Mouse (Mus musculus) midbrain, embryonic 10.5 days (tissue): ENCODE results near the gene Myl12a. TPM values are rescaled to one million over a fixed set of nuclear protein-coding genes. Genes with fewer than 3 reads are reported as not detected.
A peak's percentile ranks its signal among the peaks of the same experiment; 100 is the strongest.

Experiments used
- DNase-seq: peaks from one replicate; pipeline ENCODE4 v3.0.0-alpha.2; 2017; ENCODE audit warnings: low spot score
- H3K27ac ChIP-seq: fragments of 300-500 bp; sonication (generic); replicated peaks from 2 replicates; pipeline ENCODE4 v1.5.1; 2016; ENCODE audit warnings: mild to moderate bottlenecking
- H3K27me3 ChIP-seq: fragments of 300-500 bp; sonication (generic); 2 replicates; pipeline ENCODE4 v1.6.1; 2016; ENCODE audit warnings: low read depth, mild to moderate bottlenecking; ENCODE audit not compliant: poor library complexity, severe bottlenecking
- H3K36me3 ChIP-seq: fragments of 300-500 bp; sonication (generic); 2 replicates; pipeline ENCODE4 v1.6.1; 2016; ENCODE audit warnings: mild to moderate bottlenecking, moderate library complexity
- H3K4me1 ChIP-seq: fragments of 300-500 bp; sonication (generic); 2 replicates; pipeline ENCODE4 v1.6.1; 2016
- H3K4me3 ChIP-seq: fragments of 300-500 bp; sonication (generic); 2 replicates; pipeline ENCODE4 v1.5.1; 2016; ENCODE audit warnings: mild to moderate bottlenecking, moderate library complexity
- H3K9me3 ChIP-seq: fragments of 300-500 bp; sonication (generic); replicated peaks from 2 replicates; pipeline ENCODE4 v1.6.1; 2016; ENCODE audit warnings: mild to moderate bottlenecking
- WGBS: fragments of 180-500 bp; shearing (Covaris S2); methylation state at CpG from one replicate; pipeline ENCODE4 v1.1.7; 2016; 5-methylcytosine and 5-hydroxymethylcytosine counted together
- polyA plus RNA-seq: library from polyadenylated mRNA; unstranded; fragments of >200 nt; fragmentation: Nextera tagmentation; extraction: Ambion mirVana; gene quantifications from 2 replicates; pipeline ENCODE4 v1.2.1, GENCODE M21; 2016

The Myl12a gene
- polyA plus RNA-seq, 1 experiment from 2014 or later = 403 TPM

DNA sequence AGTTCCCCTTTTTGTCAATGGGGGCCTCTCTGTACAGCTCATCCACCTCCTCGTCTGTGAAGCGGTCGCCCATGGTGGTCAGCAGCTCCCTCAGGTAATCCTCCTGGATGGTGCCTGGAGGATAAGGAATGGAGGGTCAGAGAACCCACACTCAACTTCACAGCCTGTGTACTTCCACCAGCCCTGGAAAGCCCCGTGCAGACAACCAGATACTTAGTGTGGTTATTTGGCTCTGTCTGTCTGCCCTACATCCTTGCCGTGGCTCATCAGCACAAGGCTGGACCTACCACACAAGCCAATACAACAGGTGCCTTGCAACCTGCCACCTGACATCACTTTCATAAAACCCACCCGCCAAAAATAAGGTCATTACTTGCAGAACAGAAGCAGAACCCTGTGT, 8.0 kb downstream of the Myl12a start:
- H3K36me3 ChIP-seq = peaks cover 57% of the 10 kb centered on the region
- no peaks in the 10 kb centered on the region for H3K27me3 ChIP-seq
- H3K27ac ChIP-seq = no peak overlapping the region
- H3K4me1 ChIP-seq = peaks cover 21% of the 10 kb centered on the region
- WGBS = 92% methylated on average over 6 of the region's 6 CpGs
- H3K4me3 ChIP-seq = no peak overlapping the region
- DNase-seq = no peak
- no peaks in the 10 kb centered on the region for H3K9me3 ChIP-seq

DNA sequence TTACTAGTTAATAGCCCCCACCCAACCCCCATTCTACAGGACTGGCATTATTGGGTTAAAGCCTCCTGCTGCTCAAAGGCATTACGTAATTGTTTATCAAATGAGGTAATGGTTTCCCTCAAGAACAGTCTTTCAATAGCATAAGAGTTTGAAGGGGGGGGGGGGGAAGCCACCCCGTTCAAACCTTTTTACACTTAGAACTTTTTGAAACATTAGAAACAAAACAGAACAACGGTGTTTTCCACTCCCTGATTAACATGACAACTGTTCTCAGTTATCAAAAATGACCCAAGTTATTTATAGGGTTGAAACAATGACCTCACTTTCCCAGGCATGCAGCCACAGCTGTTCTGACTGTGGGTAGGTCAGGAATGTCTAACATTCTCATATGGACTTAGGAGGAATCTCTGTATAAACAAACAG, 9.3 kb downstream of the Myl12a start:
- Histone ChIP-seq H3K27ac (no peak overlapping the region), H3K27me3 (no peaks in the 10 kb centered on the region), H3K36me3 (peaks cover 59% of the 10 kb centered on the region), H3K9me3 (no peaks in the 10 kb centered on the region), H3K4me3 (no peak overlapping the region), H3K4me1 (peaks cover 32% of the 10 kb centered on the region)
- WGBS = 74% methylated on average over 3 of the region's 3 CpGs
- no peak for DNase-seq

DNA sequence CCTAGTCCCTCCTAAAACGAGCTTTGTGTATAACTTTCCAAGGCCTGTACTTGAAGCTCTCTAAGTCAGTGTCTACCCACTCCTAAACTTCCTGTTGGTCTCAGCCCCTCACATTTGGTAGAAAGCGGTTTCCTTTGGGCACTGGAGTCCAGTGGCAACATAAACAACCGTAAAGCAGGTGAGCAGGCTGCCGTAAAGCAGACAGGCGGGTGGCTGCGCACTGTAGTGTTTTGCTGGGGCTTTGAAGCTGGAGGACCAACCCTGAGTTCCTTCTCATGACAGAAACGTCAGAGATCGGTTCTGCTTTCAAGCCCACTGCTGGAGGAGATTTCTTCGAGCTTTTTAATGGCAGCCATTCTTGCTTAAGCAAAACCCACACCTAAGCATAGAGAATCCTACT, 10.0 kb downstream of the Myl12a start:
- Histone ChIP-seq H3K9me3 (no peaks in the 10 kb centered on the region), H3K27ac (no peak overlapping the region), H3K4me3 (no peak overlapping the region), H3K36me3 (peaks cover 66% of the 10 kb centered on the region), H3K4me1 (peaks cover 34% of the 10 kb centered on the region), H3K27me3 (no peaks in the 10 kb centered on the region)
- WGBS = 89% methylated on average over 9 of the region's 9 CpGs
- DNase-seq = no peak

DNA sequence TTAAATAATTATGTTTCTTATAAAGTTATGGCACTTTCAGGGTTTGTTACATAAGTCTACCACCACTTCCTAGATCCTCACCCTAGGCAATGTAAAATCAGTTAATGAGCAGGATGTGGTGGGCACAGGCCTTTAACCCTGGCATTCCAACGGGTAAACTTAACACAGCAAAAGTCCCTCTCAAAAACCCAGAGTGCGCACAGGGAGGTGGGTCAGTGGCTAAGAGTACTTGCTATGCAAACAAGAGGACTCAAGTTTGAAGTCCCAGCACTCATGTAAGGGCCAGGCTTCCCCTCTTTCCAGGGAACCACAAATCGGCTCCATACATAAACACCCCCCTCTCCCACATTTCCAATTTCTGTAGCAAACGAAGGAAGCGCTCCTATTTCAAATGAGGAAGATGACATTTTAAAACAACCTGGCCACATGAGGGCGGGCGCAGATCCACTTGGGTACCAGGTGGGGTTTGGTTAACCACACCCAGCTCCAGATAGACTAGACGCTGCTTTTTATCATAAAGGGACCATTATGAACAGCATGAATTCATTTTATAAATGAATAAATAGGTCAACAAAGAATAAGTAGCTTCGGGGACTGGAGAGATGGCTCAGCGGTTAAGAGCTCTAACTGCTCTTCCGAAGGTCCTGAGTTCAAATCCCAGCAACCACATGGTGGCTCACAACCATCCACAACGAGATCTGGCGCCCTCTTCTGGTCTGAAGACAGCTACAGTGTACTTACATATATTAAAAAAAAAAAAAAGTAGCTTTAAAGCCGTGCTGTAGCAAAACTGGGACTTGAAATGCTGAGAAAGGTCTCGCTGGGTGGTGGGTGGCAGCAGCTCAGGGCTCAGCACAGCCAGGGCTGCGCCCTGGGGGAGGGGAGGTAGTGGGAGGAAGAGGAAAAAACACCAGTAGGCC, 10.7 kb downstream of the Myl12a start:
- no peaks in the 10 kb centered on the region for H3K9me3 ChIP-seq
- no peaks in the 10 kb centered on the region for H3K27me3 ChIP-seq
- H3K4me3 ChIP-seq = no peak overlapping the region
- H3K27ac ChIP-seq = no peak overlapping the region
- H3K36me3 ChIP-seq = peaks cover 66% of the 10 kb centered on the region
- 85% methylated on average over 16 of the region's 16 CpGs for WGBS
- peaks cover 34% of the 10 kb centered on the region for H3K4me1 ChIP-seq
- DNase-seq = no peak

GRCm38 (mm10) chr17:70990403-70991303, 12.0 kb downstream of the Myl12a start:
- DNase-seq = peak; percentile 89
- Histone ChIP-seq H3K4me3 (peak overlapping the region; percentile 97), H3K9me3 (no peaks in the 10 kb centered on the region), H3K27me3 (no peaks in the 10 kb centered on the region), H3K36me3 (peaks cover 66% of the 10 kb centered on the region), H3K27ac (peak overlapping the region; percentile 94), H3K4me1 (peaks cover 34% of the 10 kb centered on the region)
- under 1% methylated on average over 70 of the region's 70 CpGs for WGBS

DNA sequence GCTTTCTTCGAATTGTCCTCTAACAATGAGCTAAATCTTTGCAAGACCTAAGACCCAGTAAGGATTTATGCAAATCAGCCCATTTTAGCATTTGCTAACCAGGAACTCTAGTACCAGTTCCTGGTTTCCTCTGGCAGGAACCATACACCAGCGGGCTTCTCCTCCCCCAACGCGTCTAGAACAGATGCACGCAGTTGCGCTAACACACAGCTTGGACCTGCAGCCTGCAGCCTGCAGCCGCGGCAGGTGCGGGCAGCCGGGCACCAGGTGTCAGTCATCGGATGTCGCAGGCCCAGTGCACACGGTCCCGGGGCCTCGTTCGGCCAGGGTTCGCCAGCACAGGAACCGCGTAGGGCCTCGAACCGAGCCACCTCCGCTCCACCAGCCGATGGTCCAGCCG, 12.7 kb downstream of the Myl12a start:
- no peak for DNase-seq
- Histone ChIP-seq H3K4me1 (peaks cover 34% of the 10 kb centered on the region), H3K4me3 (peak overlapping the region; percentile 97), H3K36me3 (peaks cover 64% of the 10 kb centered on the region), H3K9me3 (no peaks in the 10 kb centered on the region), H3K27ac (peak overlapping the region; percentile 94), H3K27me3 (no peaks in the 10 kb centered on the region)
- WGBS = 1% methylated on average over 23 of the region's 24 CpGs

DNA sequence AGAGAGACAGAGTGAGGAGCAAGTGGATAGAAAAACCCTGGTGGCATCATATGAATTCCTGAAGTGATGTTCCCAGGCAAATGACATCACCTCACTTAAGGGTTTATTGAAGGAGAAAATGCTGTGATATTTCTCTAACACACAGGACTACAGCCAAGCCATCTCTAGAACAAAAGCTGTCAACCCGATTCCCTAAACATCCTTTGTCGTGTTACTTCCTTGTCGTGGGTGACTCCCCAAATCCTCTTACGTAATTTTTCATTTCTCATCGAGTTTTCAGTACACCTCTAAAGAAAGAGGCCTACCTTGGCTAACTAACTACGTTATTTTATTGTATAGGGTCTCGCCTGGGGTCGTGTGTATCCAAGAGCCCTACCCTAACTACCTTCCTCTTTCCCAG, 13.2 kb downstream of the Myl12a start:
- Histone ChIP-seq H3K4me3 (peak overlapping the region; percentile 97), H3K36me3 (peaks cover 58% of the 10 kb centered on the region), H3K27me3 (no peaks in the 10 kb centered on the region), H3K9me3 (no peaks in the 10 kb centered on the region), H3K4me1 (peaks cover 34% of the 10 kb centered on the region), H3K27ac (peak overlapping the region; percentile 94)
- no peak for DNase-seq
- 64% methylated on average over 8 of the region's 8 CpGs for WGBS

GRCm38 (mm10) chr17:70988337-70988767, 14.3 kb downstream of the Myl12a start:
- H3K27ac ChIP-seq = no peak overlapping the region
- DNase-seq = no peak
- peaks cover 34% of the 10 kb centered on the region for H3K4me1 ChIP-seq
- H3K4me3 ChIP-seq = no peak overlapping the region; the same call in 1 of the 2 replicates
- H3K27me3 ChIP-seq = no peaks in the 10 kb centered on the region
- peaks cover 48% of the 10 kb centered on the region for H3K36me3 ChIP-seq
- H3K9me3 ChIP-seq = no peaks in the 10 kb centered on the region
- whole genome bisulfite sequencing = 93% methylated on average over 12 of the region's 12 CpGs

DNA sequence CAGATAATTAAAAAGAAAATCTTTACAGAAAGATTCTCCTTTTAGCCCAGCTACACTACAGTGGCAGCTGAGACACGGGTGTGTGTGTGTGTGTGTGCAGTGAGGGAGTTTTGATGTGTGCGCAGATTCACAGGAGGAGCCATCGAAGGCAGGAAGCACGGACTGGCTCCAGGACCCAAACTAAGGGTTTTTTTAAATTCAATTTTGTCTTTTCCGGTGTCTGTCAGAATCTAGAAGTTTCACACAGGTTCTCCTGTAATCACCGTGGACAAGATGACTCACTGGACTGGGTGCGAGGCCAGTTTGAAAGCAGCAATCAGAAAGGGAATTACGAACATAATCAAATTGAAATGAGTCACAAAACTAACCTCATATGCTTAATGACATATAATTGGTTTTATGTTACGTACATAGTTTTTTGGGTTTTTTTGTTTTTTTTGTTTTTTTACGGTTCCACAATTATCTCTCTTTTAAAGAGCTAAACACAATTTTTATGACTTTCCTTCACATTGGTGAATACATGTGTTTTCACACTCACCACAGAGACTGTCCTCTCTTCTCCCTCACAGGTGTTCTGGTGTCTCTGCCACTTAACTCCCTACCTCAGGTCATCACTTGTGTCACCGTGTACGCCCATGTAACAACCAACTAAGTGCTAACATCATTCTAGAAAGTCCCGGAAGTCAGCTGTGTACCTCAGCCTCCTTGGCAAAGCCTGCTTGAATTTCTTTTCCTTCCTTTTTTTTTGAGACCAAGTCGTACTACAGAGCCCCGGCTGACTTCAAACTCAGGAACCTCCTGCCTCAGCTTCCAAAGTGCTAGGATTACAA, 15.6 kb downstream of the Myl12a start:
- Histone ChIP-seq H3K9me3 (no peaks in the 10 kb centered on the region), H3K27ac (no peak overlapping the region), H3K27me3 (no peaks in the 10 kb centered on the region), H3K4me3 (no peak overlapping the region), H3K36me3 (peaks cover 47% of the 10 kb centered on the region), H3K4me1 (peaks cover 34% of the 10 kb centered on the region)
- no peak for DNase-seq
- WGBS = 93% methylated on average over 15 of the region's 15 CpGs

GRCm38 (mm10) chr17:70986355-70986740, 16.3 kb downstream of the Myl12a start:
- Histone ChIP-seq H3K27me3 (no peaks in the 10 kb centered on the region), H3K36me3 (peaks cover 49% of the 10 kb centered on the region), H3K9me3 (no peaks in the 10 kb centered on the region), H3K4me1 (peaks cover 29% of the 10 kb centered on the region), H3K27ac (no peak overlapping the region), H3K4me3 (no peak overlapping the region)
- 96% methylated on average over 6 of the region's 6 CpGs for WGBS
- DNase-seq = no peak

DNA sequence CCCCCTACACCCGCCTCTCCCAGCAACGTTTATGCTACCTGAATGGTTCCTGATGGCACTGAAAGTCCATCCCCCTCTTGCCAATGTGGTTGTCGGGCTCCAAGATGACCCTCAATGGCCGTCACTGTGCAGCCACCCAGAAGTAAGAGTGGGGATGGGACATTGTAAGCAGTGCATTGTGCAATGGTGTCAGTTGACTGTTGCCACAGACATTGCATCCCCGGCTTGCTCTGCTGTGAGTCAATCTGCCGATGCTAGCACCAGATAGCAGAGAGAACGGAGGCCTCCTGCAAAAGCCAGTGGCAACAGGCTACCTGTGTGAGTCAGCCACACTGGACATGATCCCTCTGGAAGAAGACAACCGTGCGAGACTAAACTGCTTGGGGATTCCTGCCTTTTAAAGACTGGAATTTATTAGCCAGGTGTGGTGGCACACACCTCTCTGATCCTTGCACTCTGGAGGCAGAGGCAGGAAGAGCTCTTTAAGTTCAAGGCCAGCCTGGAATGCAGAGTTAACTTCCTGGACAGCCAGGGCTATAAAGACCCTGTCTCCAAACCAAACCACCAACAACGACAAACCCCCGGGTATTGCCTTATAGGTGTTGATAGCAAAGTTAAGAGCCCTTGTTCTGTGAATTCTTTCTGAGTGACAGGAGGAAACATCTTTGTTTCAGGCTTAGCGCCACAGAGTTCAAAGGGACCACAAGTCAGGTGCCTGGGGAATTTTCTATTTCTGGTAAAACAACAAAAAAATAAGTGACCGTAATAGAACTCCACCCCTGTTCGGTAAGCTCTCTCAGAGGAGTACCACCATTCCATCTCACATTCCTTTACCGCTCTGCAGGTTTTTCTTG, 16.9 kb downstream of the Myl12a start:
- Histone ChIP-seq H3K4me3 (no peak overlapping the region), H3K27ac (no peak overlapping the region), H3K9me3 (no peaks in the 10 kb centered on the region), H3K36me3 (peaks cover 55% of the 10 kb centered on the region), H3K4me1 (peaks cover 24% of the 10 kb centered on the region), H3K27me3 (no peaks in the 10 kb centered on the region)
- no peak for DNase-seq
- 93% methylated on average over 15 of the region's 15 CpGs for WGBS
